ENCODE assay signal across 21 mouse cellular contexts in genomic region chr8:43356069-43356770, GRCm38 (mm10). TPM values are rescaled to one million over a fixed set of nuclear protein-coding genes. Genes with fewer than 3 reads are reported as not detected.
DNase-seq lines count a peak whose midpoint lies in the region; ATAC-seq and TF ChIP-seq lines count a peak whose summit lies in the region.
"Had no signal": no experiment of that assay in that cellular context is flagged by ENCODE, and none has a peak within 500 bp of the region (broad histone marks: within the 10 kb centered on the region; RNA-seq: fewer than 3 reads in every experiment).

No protein-coding gene starts in this region.

- no peak overlapping the region for H3K9ac ChIP-seq in neural tube, embryonic 11.5 days (ENCODE audit: low read length)
- H3K9ac ChIP-seq in hindbrain, embryonic 16.5 days (ENCODE audit: low read depth, low read length) = no peak overlapping the region
- H3K9ac ChIP-seq in lung, postnatal 0 days (replicated peaks; ENCODE audit: low read depth) = no peak overlapping the region
- H3K9ac ChIP-seq: heart, embryonic 15.5 days; liver, embryonic 15.5 days; stomach, embryonic 15.5 days had no signal

- H3K36me3 ChIP-seq in neural tube, embryonic 11.5 days (ENCODE audit: control insufficient read depth, insufficient read depth, low read length) = no peaks in the 10 kb centered on the region
- H3K36me3 ChIP-seq in hindbrain, embryonic 16.5 days (ENCODE audit: control insufficient read depth, insufficient read depth, low read length) = no peaks in the 10 kb centered on the region
- H3K36me3 ChIP-seq in lung, postnatal 0 days (ENCODE audit: insufficient read depth, low read length) = no peaks in the 10 kb centered on the region
- H3K36me3 ChIP-seq in thymus, adult 2 months (ENCODE audit: control insufficient read depth, insufficient read depth, low read length) = no peaks in the 10 kb centered on the region
- H3K36me3 ChIP-seq: heart, embryonic 15.5 days; liver, embryonic 15.5 days; stomach, embryonic 15.5 days had no signal

- DNase-seq in embryo, embryonic 10.5 days (ENCODE audit: low spot score) = peak; percentile 31
- DNase-seq in embryo, embryonic 10 days (ENCODE audit: low spot score) = no peak
- DNase-seq in neural tube, embryonic 11.5 days (ENCODE audit: low spot score) = peak; percentile 19
- no peak for DNase-seq in neural tube, embryonic 10.5 days (ENCODE audit: extremely low spot score, low spot score)
- no peak for DNase-seq in lung, postnatal 0 days (ENCODE audit: low spot score)
- no peak for DNase-seq in adrenal gland, postnatal 4 days (ENCODE audit: low spot score in 2 of 2)
- DNase-seq in thymus, adult 2 months = no peak
- DNase-seq: cerebellum, postnatal 10 days; heart, adult 11 months; lung, postnatal 36 days; thymus, postnatal 36 days had no signal

- ATAC-seq in neural tube, embryonic 11.5 days (ENCODE audit: insufficient read depth, low FRiP score, low TSS enrichment) = peak; percentile 65
- ATAC-seq in hindbrain, embryonic 16.5 days = peak; percentile 58
- no peak for ATAC-seq in lung, postnatal 0 days
- ATAC-seq: Patski had no signal

- H3K9me3 ChIP-seq in neural tube, embryonic 11.5 days (ENCODE audit: control insufficient read depth, low read length) = no peaks in the 10 kb centered on the region
- no peaks in the 10 kb centered on the region for H3K9me3 ChIP-seq in hindbrain, embryonic 16.5 days (ENCODE audit: control insufficient read depth, low read length)
- no peaks in the 10 kb centered on the region for H3K9me3 ChIP-seq in lung, postnatal 0 days (ENCODE audit: low read length)
- H3K9me3 ChIP-seq: heart, embryonic 15.5 days; liver, embryonic 15.5 days; stomach, embryonic 15.5 days had no signal

- no peak for TF ChIP-seq POLR2A in thymus, adult 2 months (IDR thresholded peaks at IDR 0.05; ENCODE audit: control insufficient read depth, extremely low read depth, insufficient read depth, low read length, poor library complexity)

- TF ChIP-seq EP300 in lung, postnatal 0 days (IDR thresholded peaks at IDR 0.05) = no peak

- no peak overlapping the region for H3K27ac ChIP-seq in neural tube, embryonic 11.5 days (ENCODE audit: low read depth, low read length)
- no peak overlapping the region for H3K27ac ChIP-seq in hindbrain, embryonic 16.5 days (ENCODE audit: low read depth, low read length)
- no peak overlapping the region for H3K27ac ChIP-seq in lung, postnatal 0 days (ENCODE audit: low read length)
- H3K27ac ChIP-seq in thymus, adult 2 months (ENCODE audit: control insufficient read depth, insufficient read depth, low read length) = no peak overlapping the region
- H3K27ac ChIP-seq: heart, embryonic 15.5 days; kidney, postnatal 0 days; liver, embryonic 15.5 days; stomach, embryonic 15.5 days had no signal

- H3K4me3 ChIP-seq in neural tube, embryonic 11.5 days (ENCODE audit: low read depth, low read length) = no peak overlapping the region
- H3K4me3 ChIP-seq in hindbrain, embryonic 16.5 days (ENCODE audit: low read length) = no peak overlapping the region
- no peak overlapping the region for H3K4me3 ChIP-seq in lung, postnatal 0 days (ENCODE audit: low read depth, low read length)
- H3K4me3 ChIP-seq in thymus, adult 2 months (ENCODE audit: control insufficient read depth, insufficient read depth, low read length) = no peak overlapping the region
- H3K4me3 ChIP-seq: heart, embryonic 15.5 days; liver, embryonic 15.5 days; stomach, embryonic 15.5 days had no signal

- H3K27me3 ChIP-seq in neural tube, embryonic 11.5 days (ENCODE audit: control insufficient read depth, insufficient read depth, low read length) = no peaks in the 10 kb centered on the region
- H3K27me3 ChIP-seq in hindbrain, embryonic 16.5 days (replicated peaks; ENCODE audit: control insufficient read depth, insufficient read depth, low read length) = no peaks in the 10 kb centered on the region
- H3K27me3 ChIP-seq in lung, postnatal 0 days (replicated peaks; ENCODE audit: insufficient read depth, low read length) = no peaks in the 10 kb centered on the region
- no peaks in the 10 kb centered on the region for H3K27me3 ChIP-seq in thymus, adult 2 months (ENCODE audit: control insufficient read depth, insufficient read depth, low read length)
- H3K27me3 ChIP-seq: CH12.LX; heart, embryonic 15.5 days; liver, embryonic 15.5 days; Patski; stomach, embryonic 15.5 days had no signal

- 57% methylated on average over 12 of the region's 12 CpGs for WGBS in neural tube, embryonic 11.5 days
- WGBS in hindbrain, embryonic 16.5 days = 47% methylated on average over 12 of the region's 12 CpGs
- WGBS in lung, postnatal 0 days = 51% methylated on average over 12 of the region's 12 CpGs
- WGBS in thymus, adult 2 months = 87% methylated on average over 12 of the region's 12 CpGs

- no peak for TF ChIP-seq CTCF in lung, postnatal 0 days (IDR thresholded peaks at IDR 0.05)
- TF ChIP-seq CTCF in thymus, adult 2 months (IDR thresholded peaks at IDR 0.05; ENCODE audit: borderline replicate concordance, control insufficient read depth, extremely low read depth, insufficient read depth, low read length, poor library complexity) = no peak

- no peak overlapping the region for H3K4me2 ChIP-seq in neural tube, embryonic 11.5 days (ENCODE audit: low read depth)
- no peak overlapping the region for H3K4me2 ChIP-seq in hindbrain, embryonic 16.5 days (ENCODE audit: low read length)
- H3K4me2 ChIP-seq in lung, postnatal 0 days (replicated peaks; ENCODE audit: low read depth, low read length) = no peak overlapping the region
- H3K4me2 ChIP-seq: heart, embryonic 15.5 days; liver, embryonic 15.5 days; stomach, embryonic 15.5 days had no signal

- H3K4me1 ChIP-seq in neural tube, embryonic 11.5 days (ENCODE audit: control insufficient read depth, insufficient read depth, low read length) = no peaks in the 10 kb centered on the region
- H3K4me1 ChIP-seq in hindbrain, embryonic 16.5 days (ENCODE audit: control insufficient read depth, insufficient read depth, low read depth, low read length) = no peaks in the 10 kb centered on the region
- H3K4me1 ChIP-seq in lung, postnatal 0 days (ENCODE audit: insufficient read depth, low read depth, low read length) = no peaks in the 10 kb centered on the region
- H3K4me1 ChIP-seq in thymus, adult 2 months (replicated peaks; ENCODE audit: control insufficient read depth, insufficient read depth, low read length) = no peaks in the 10 kb centered on the region
- H3K4me1 ChIP-seq: heart, embryonic 15.5 days; liver, embryonic 15.5 days; stomach, embryonic 15.5 days had no signal

RNA-seq across cellular contexts. Expression of gene Zfp42, which starts 49.4 kb away (rescaled TPM):
- not detected in 2 replicates for polyA plus RNA-seq in neural tube, embryonic 11.5 days (2014; fragmentation: Nextera tagmentation; extraction: Ambion mirVana)
- not detected in 2 replicates for polyA plus RNA-seq in hindbrain, embryonic 16.5 days (2015; fragmentation: Nextera tagmentation; extraction: Ambion mirVana)
- not detected in 2 replicates for polyA plus RNA-seq in lung, postnatal 0 days (2015; fragmentation: Nextera tagmentation; extraction: Ambion mirVana)
- not detected for total RNA-seq in adrenal gland, postnatal 4 days (2021)
- not detected in 2 replicates for polyA plus RNA-seq in thymus, adult 2 months (2012; rRNA removed)
- total RNA-seq: CH12.LX; layer of hippocampus, postnatal 14 days; left cerebral cortex, postnatal 25 days had no signal
- polyA plus RNA-seq: heart, embryonic 15.5 days; kidney, postnatal 0 days; liver, embryonic 15.5 days; small intestine, adult 2 months; stomach, embryonic 15.5 days had no signal

Comparison
In these comparisons a context has a peak if more than half of its experiments do, and no peak if none do; other contexts are left out.
1. DNase-seq: peak in embryo, embryonic 10.5 days (single experiment) and neural tube, embryonic 11.5 days (single experiment); none in embryo, embryonic 10 days (single experiment), neural tube, embryonic 10.5 days (single experiment), lung, postnatal 0 days (single experiment), adrenal gland, postnatal 4 days (0 of 2) and thymus, adult 2 months (single experiment).